Mouse (Mus musculus): ENCODE data around the gene Sohlh2.
"Not testable (repeated sequence)": the region's sequence is repeated elsewhere in the genome, so short reads cannot be mapped to it uniquely, and the experiment has no call there.

Sohlh2 gene

DNA sequence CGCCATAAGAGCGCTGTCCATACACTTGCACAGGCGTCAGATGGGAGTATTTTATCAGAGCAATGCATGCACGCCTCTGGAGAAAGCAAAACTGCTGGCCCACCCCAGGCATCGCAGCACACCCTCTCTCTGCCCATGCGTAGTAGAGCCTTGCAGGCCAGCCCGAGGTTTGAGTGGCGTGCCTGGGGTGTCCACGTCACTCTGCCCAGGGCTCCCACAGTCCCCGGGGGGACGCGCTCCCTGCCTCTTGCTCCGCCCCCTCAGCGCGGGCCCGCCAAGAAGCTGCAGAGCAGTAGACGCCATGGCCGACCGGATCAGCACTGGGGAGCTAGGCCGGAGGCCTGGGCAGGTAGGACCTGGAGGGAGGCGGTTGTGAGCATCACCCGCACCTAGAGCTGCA is at the start of gene Sohlh2:
Gene Sohlh2, plus strand, starts transcription at position 263 of the 400 bp plus-strand sequence.
- peak; percentile 85 for DNase-seq (ENCODE audit: low spot score)

DNA sequence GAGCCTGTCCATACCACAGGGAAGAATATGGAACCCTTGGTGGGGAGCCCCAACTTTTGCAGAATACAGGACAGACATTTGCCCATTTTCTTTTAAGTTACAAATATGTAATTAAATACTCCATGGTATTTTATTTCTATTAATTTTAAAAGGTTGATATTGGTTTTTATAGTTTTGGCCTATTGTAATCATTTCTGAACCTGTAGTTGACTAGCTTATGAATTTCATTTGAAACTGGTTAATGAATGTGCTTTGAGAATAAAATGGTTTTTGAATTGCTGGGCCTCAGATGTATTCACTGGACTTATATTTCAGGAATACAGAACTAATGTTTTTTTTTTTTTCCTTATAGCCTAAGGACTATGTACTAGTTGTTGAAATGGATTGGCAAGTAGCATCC is 44.8 kb upstream of the Sohlh2 start, which contains the start of gene Ccdc169:
Gene Ccdc169, plus strand, starts transcription at position 301 of the 400 bp plus-strand sequence.
- DNase-seq (ENCODE audit: low spot score) = no peak

DNA sequence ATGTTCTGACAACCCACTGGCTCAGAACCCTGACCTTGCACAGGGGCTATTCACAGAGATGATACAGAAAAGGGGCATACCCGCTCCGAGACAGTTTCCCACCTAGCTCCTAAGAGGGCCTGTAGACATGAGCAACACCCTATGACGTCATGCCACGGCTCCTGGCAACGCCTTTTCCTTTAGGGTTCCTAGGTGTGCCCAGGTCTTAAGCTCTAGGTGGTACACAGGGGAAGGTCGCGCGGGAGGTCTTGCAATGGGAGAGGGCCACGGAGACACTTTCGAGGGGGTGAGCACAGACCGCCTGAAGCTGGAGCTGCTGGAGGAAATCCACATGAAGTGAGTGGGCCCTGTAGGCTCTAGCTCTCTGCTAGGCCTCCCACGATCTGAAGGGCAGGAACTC is 42.0 kb upstream of the Sohlh2 start:
- DNase-seq (ENCODE audit: low spot score) = no peak

DNA sequence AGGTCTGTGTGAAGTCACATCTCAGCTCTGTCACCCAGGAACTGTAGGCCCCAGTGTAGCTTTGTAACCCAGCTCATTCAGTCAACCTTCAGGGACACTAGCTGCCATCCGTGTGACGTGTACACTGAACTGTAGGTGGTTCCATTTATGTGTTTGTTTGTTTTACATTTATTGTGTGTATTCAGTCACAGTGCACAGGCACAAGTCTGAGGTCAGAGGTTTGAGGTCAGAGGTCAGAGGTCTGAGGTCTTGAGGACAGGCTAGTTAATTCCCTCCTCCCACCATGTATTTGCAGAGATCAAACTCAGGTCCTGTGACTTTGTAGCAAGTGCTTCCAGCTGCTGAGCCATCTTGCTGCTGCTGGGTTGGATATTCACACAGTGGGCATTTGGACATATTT is 40.4 kb upstream of the Sohlh2 start:
- no peak for DNase-seq (ENCODE audit: low spot score)

GRCm38 (mm10) chr3:55144916-55145315 is 36.9 kb upstream of the Sohlh2 start:
- no peak for DNase-seq (ENCODE audit: low spot score)

- peak; percentile 83 for DNase-seq (ENCODE audit: low spot score)
Measured at GRCm38 (mm10) chr3:55146441-55146840, 35.4 kb upstream of the Sohlh2 start.

GRCm38 (mm10) chr3:55147156-55147555 is 34.7 kb upstream of the Sohlh2 start:
- no peak for DNase-seq (ENCODE audit: low spot score)

DNA sequence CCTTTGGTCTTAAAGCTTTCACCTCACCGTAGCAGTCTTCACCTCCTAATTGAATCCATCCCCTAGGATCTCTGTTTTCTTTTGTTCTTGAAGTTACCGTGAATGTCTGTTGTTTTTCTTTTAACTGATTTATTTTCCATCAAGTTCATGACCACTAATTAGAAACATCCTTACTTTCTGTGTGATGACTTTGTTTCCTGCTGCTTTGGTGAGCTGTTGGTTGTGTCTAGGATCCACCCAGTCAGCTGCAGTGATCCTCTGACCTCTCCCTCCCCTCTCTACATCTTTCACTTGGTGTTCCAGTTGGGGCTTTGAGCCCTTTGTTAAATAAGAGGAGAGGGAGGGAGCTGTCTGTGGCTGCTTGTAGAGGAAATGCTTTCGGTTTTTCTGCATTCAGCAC is 33.7 kb upstream of the Sohlh2 start:
- DNase-seq (ENCODE audit: low spot score) = no peak

- no peak for DNase-seq (ENCODE audit: low spot score)
Measured at GRCm38 (mm10) chr3:55151656-55152433, 30.0 kb upstream of the Sohlh2 start.

DNA sequence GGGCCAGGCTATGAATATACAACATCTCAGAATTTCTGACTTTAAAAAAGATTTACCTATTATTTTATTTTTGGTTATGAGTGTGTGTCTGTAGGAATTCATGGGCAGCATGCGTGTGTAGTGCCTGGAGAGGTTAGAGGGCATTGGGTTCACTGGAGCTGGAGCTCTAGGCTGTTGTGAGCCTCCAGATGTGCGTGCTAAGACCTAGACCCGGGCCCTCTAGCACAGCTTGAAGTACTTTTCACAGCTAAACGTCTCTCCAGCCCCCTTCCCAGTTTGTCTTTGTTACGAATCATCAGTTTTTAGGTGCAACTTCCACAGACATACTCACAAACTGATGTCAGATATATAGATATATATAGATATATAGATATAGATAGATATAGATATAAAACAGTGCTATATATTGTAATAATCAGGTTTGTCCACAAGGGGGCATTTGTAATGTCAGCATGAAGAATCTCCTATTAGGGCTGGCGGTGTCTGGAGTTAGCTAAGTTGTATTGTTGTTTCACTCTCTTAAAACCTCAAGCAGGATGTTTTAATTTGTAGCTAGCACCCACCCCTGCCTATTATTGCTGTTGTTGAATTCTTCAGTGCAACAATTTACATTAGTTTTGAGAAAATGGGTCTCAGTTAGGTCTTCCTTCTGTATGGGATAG is 29.0 kb upstream of the Sohlh2 start:
- no peak for DNase-seq (ENCODE audit: low spot score)

DNA sequence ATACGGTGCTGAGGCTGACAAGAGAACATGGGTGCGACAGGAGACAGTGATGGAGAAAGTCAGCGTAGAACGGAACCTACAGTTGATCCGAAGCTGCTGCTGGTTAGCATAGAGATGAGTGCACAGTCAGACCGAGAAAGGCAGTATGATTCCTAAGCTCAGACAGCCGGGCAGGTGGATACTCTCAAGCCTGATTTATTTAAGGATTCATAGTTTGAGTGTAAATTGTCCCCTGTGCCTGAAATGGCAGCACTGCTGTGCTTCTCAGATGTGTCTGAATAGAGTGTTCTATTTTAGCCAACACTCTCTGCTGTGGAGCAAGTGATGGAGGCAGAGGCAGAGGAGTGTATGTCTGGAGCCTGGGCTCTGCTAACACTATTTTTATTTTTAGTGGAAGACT is 27.7 kb upstream of the Sohlh2 start:
- DNase-seq (ENCODE audit: low spot score) = no peak

GRCm38 (mm10) chr3:55157413-55157812 is 24.4 kb upstream of the Sohlh2 start:
- DNase-seq (ENCODE audit: low spot score) = no peak

GRCm38 (mm10) chr3:55161144-55161543 is 20.7 kb upstream of the Sohlh2 start:
- no peak for DNase-seq (ENCODE audit: low spot score)

DNA sequence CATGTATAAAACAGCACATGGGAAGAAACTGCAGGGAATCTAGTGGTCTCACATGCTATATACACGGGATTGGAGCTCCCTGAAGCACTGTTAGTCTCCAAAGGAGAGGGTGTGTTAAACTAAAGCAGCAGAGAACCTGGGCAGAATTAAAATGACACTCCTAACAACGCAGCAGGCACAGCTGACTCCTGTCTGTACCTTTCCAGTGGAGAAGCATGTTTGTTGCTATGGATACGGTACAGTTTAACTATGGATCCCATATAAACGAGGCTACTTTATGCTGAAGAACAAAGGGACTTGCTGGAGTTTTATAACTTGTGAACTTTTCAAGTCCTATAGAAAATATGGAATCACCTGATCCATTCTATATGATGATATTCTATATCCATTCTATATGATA is 18.3 kb upstream of the Sohlh2 start:
- no peak for DNase-seq (ENCODE audit: low spot score)

DNA sequence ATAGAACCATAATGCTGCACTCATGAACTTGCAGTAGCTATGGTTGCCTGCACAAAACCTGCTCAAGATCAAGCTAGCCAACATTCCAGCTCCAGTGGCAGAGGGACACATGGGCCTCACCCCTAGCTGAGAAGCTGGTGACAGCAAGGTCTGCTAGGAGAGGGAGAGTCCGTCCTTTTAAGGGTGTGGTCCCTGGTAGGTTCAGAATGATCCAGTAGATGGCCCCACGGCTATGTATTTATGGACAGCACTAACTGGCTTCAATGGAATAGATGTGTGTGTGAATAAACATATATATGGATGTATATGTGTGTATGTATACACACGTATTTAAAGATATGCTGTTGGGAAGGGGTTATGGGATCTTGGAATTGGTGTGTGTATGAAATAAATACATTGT is 9.3 kb upstream of the Sohlh2 start:
- no peak for DNase-seq (ENCODE audit: low spot score)

DNA sequence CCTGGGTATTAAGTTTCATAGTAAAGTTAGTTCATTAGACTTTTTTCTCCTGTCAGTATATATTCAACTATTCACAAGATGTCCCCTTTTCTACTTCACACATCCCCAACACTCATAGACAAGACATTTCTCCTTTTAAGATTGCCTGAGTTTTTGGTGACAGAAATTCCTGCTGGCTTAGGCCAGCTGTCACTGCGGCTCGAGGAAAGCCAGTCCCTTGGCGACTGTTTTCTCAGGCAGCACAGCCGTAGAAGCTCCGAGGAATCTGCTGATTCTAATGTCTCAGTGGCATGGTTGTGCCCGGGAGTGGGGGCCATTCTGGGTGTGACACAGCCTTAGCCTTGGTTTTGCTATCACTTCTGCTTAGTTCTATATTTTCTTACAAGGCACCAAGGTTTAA is 4.6 kb upstream of the Sohlh2 start:
- DNase-seq (ENCODE audit: low spot score) = no peak

GRCm38 (mm10) chr3:55191668-55192067 is 9.8 kb downstream of the Sohlh2 start:
- DNase-seq (ENCODE audit: low spot score) = no peak

DNA sequence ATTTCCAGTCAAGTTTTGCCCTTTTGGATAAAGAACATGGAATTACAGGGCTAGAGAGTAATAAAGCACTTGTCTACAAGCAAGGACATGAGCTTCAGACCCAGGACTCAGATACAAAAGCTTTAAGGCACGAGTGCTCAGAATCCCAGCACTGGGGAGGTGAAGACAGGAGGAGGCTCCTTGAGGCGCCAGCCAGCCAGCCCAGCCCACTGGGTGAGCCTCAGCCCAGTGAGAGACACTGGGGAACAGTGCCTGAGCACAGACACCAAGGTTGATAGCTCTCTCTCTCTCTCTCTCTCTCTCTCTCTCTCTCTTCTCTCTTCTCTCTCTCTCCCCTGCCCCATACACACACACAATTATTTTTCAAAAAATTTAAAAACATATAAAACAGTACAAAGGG is 11.5 kb downstream of the Sohlh2 start:
- no peak for DNase-seq (ENCODE audit: low spot score)

GRCm38 (mm10) chr3:55194792-55195191 is 13.0 kb downstream of the Sohlh2 start:
- no peak for DNase-seq (ENCODE audit: low spot score)

- no peak for DNase-seq (ENCODE audit: low spot score)
Measured at GRCm38 (mm10) chr3:55195581-55196327, 13.9 kb downstream of the Sohlh2 start.

DNA sequence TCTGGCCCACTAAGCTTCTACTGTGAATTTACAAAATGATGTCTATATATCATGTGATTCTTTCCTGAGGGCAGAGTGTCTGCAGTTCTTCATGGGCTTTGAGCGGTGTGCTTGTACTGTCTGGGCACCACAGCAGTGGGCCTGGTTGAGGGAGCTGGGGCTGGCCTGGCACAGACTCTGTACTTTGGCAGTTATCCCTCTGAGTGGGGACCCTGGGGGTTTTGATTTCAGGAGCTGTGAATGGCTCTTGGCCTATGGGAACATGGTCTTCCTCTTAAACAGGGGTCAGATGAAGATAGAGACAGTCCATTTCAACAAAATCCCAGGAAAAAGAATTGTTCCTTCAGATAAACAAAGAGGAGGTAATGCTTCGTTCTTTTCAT is 14.5 kb downstream of the Sohlh2 start:
- DNase-seq (ENCODE audit: low spot score) = no peak

GRCm38 (mm10) chr3:55203621-55204020 is 21.8 kb downstream of the Sohlh2 start:
- not testable (repeated sequence) for DNase-seq (ENCODE audit: low spot score)

- no peak for DNase-seq (ENCODE audit: low spot score)
Measured at GRCm38 (mm10) chr3:55206413-55206812, 24.6 kb downstream of the Sohlh2 start.

Measured in testis, postnatal 14 days (tissue).